Mouse (Mus musculus) midbrain, embryonic 15.5 days (tissue): ENCODE measurements around the gene Exoc6b. TPM values are rescaled to one million over a fixed set of nuclear protein-coding genes. Genes with fewer than 3 reads are reported as not detected.

Experiments used
- ATAC-seq: fragments of 200-750 bp; cut with Nextera tagmentation; replicated peaks from 2 replicates; pipeline ENCODE4 v1.8.0; 2017; ENCODE audit warnings: moderate TSS enrichment
- H3K27ac ChIP-seq: fragments of 300-500 bp; sonication (generic); 2 replicates; pipeline ENCODE4 v1.5.1; 2015; ENCODE audit warnings: mild to moderate bottlenecking, inconsistent platforms
- H3K27me3 ChIP-seq: fragments of 300-500 bp; sonication (generic); replicated peaks from 2 replicates; pipeline ENCODE4 v1.6.1; 2015; ENCODE audit warnings: inconsistent platforms
- H3K36me3 ChIP-seq: fragments of 300-500 bp; sonication (generic); replicated peaks from 2 replicates; pipeline ENCODE4 v1.6.1; 2015; ENCODE audit warnings: inconsistent platforms
- H3K4me1 ChIP-seq: fragments of 300-500 bp; sonication (generic); 2 replicates; pipeline ENCODE4 v1.6.1; 2015; ENCODE audit warnings: inconsistent platforms
- H3K4me2 ChIP-seq: fragments of 300-500 bp; sonication (generic); 2 replicates; pipeline ENCODE4 v1.6.1; 2015; ENCODE audit warnings: inconsistent platforms, mild to moderate bottlenecking, moderate library complexity
- H3K4me3 ChIP-seq: fragments of 300-500 bp; sonication (generic); 2 replicates; pipeline ENCODE4 v1.5.1; 2015; ENCODE audit warnings: mild to moderate bottlenecking, inconsistent platforms
- H3K9ac ChIP-seq: fragments of 300-500 bp; sonication (generic); 2 replicates; pipeline ENCODE4 v1.6.1; 2015; ENCODE audit warnings: mild to moderate bottlenecking, inconsistent platforms
- H3K9me3 ChIP-seq: fragments of 300-500 bp; sonication (generic); 2 replicates; pipeline ENCODE4 v1.6.1; 2016; ENCODE audit warnings: inconsistent platforms
- WGBS: fragments of 180-500 bp; shearing (Covaris S2); methylation state at CpG from one replicate; pipeline ENCODE4 v1.1.7; 2015; ENCODE audit warnings: mixed read lengths; 5-methylcytosine and 5-hydroxymethylcytosine counted together
- polyA plus RNA-seq: library from polyadenylated mRNA; unstranded; fragments of >200 nt; fragmentation: Nextera tagmentation; extraction: Ambion mirVana; gene quantifications from 2 replicates; pipeline ENCODE4 v1.2.1, GENCODE M21; 2015

Gene Exoc6b
- polyA plus RNA-seq, 1 experiment from 2014 or later, result 60.9 TPM

DNA sequence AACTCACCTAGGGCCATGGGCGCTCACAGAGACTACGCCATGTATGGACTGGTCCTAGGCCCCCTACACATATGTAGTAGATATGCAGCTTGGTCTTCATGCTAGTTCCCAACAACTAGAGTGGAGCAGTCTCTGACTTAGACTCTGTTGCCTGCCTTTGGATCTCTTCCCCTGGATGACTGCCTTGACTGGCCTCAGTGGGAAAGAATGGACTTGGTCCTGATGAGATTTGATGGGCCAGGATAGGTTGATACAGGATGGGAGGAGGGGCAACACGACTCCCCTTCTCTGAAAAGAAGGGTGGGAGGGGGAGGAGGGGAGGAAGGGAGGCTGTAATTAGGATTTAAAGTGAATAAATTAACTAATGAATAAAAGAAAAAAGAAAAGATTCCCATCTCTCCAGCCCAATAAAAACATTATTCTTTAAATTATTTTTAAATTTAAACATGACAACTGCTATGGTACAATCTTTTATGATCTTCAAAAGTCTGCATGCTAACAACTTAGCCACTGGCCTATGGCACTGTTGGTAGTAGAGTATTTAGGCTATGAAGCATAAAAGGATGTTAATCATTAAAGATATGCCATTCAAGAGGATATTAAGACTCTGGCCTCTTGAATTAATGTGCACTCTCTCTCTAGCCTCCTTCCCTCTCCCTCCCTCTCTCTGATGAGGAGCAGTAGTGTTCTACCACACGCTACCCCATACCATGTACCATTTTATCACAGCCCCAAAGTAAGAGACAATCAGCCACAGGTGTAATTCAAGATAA, 170.1 kb downstream of the Exoc6b start:
- Histone ChIP-seq H3K4me3 (no peak overlapping the region), H3K27ac (no peak overlapping the region), H3K9ac (no peak overlapping the region), H3K36me3 (no peaks in the 10 kb centered on the region), H3K4me1 (no peaks in the 10 kb centered on the region), H3K27me3 (no peaks in the 10 kb centered on the region), H3K4me2 (no peak overlapping the region), H3K9me3 (no peaks in the 10 kb centered on the region)
- WGBS, result 79% methylated on average over 4 of the region's 4 CpGs
- ATAC-seq, result no peak

DNA sequence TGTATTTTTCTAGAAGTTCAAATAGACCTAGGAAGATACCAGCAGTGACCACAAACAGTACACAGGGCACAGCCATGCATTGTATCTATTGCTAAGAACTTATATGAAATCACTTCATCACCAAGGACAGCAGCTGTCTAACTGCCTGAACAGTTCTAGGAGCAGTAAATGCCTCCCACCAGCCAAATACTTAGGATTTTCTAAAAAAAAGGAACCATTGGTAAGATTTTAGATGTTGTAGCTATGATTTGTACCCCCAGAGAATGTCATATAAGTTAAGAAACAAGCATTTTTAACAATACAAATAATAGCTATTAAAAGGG, 175.6 kb downstream of the Exoc6b start:
- no peak overlapping the region for H3K9ac ChIP-seq
- no peak overlapping the region for H3K4me2 ChIP-seq
- no peak overlapping the region for H3K4me3 ChIP-seq
- H3K27me3 ChIP-seq, result no peaks in the 10 kb centered on the region
- no peaks in the 10 kb centered on the region for H3K36me3 ChIP-seq
- ATAC-seq, result no peak
- no peak overlapping the region for H3K27ac ChIP-seq
- H3K9me3 ChIP-seq, result no peaks in the 10 kb centered on the region
- peaks cover 4% of the 10 kb centered on the region for H3K4me1 ChIP-seq

DNA sequence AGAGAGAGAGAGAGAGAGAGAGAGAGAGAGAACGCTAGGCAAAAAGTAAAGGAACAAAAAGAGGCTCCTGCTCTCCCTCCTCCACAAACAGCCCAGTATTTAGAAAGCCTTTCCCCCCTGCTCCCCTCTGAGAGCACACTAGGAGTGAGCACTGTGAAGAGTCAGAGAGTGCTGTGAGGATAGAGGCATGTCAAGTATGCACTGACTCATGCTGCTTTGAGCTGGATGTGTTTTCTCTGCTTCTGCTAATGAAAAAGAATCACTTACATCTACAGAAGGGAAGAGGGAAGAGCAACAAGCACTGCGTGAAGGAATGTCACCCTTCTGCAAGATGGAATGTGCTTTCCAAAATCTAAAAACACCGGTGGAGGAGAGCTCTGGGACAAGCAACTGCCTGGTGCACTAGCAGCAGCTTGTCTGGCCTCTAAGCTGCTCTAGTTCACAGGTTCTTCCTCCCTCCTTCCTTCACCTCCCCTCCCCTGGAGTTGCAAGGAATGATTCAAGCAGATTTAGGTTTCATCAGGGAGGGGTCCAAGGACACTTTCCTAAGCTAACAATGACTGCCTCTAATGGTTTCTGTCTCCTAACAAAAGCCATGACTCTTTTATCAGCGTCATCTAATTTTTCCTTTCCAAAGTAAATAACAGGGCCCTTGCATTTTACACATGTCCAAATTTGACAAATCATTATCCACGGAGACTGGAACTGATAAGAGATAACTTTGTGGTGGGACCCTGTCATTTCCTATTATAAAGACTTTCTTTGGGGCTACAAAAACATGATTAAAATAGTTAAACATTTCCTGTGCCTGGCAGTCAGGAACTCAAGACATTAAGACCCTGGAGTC, 176.2 kb downstream of the Exoc6b start:
- Histone ChIP-seq H3K36me3 (no peaks in the 10 kb centered on the region), H3K4me1 (peaks cover 4% of the 10 kb centered on the region), H3K27ac (no peak overlapping the region), H3K4me2 (no peak overlapping the region), H3K9ac (no peak overlapping the region), H3K4me3 (no peak overlapping the region), H3K27me3 (no peaks in the 10 kb centered on the region), H3K9me3 (no peaks in the 10 kb centered on the region)
- WGBS, result 31% methylated on average over 5 of the region's 5 CpGs
- ATAC-seq, result no peak

DNA sequence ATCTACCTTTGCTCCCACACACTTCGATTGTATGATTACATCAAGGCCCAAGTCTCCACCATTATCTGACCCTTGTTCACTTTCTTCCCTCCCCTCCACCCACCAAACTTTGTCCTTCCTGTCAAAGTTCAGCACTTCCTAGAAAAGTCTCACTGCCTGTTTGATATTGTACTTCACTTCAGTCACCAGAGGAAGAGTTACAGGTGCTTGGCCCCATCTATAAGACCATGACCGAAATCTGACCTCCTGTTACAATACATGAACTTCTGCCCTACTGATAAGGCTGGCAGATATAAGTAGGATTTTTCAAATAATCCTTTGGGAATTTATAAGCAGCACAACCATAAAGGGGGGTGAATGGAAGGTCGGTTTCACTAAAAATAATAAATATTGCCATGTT, 182.8 kb downstream of the Exoc6b start:
- Histone ChIP-seq H3K27me3 (no peaks in the 10 kb centered on the region), H3K4me3 (no peak overlapping the region)
- 92% methylated on average over 3 of the region's 3 CpGs for WGBS

DNA sequence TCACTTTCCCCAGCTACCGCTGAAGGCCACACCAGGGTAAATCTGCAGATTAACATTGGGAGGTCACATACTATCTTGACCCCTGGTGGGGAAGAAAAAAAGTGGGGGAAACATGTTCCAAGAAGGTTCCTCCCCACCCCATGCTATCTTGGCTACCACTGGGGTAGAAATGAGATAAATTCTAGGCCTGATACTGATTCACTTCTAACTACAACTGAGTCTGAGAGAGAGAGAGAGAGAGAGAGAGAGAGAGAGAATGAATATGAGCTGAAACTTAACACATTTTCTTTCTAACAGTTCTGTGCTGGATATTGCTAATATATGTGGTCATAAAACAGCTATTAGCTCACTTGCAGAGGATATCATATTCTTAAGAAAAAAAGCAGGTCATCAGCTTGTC, 184.2 kb downstream of the Exoc6b start:
- H3K27me3 ChIP-seq, result no peaks in the 10 kb centered on the region
- H3K4me1 ChIP-seq, result no peaks in the 10 kb centered on the region
- no peaks in the 10 kb centered on the region for H3K36me3 ChIP-seq
- 71% methylated on average over 1 of the region's 1 CpGs for WGBS
- no peak overlapping the region for H3K4me3 ChIP-seq
- H3K4me2 ChIP-seq, result no peak overlapping the region
- no peak overlapping the region for H3K9ac ChIP-seq
- no peaks in the 10 kb centered on the region for H3K9me3 ChIP-seq
- no peak for ATAC-seq
- H3K27ac ChIP-seq, result no peak overlapping the region

More for the DNA sequence above, 182.8 kb downstream of the Exoc6b start:
- no peak for ATAC-seq
- no peaks in the 10 kb centered on the region for H3K36me3 ChIP-seq
- H3K4me2 ChIP-seq, result no peak overlapping the region
- no peak overlapping the region for H3K9ac ChIP-seq
- no peaks in the 10 kb centered on the region for H3K4me1 ChIP-seq
- no peak overlapping the region for H3K27ac ChIP-seq
- no peaks in the 10 kb centered on the region for H3K9me3 ChIP-seq

DNA sequence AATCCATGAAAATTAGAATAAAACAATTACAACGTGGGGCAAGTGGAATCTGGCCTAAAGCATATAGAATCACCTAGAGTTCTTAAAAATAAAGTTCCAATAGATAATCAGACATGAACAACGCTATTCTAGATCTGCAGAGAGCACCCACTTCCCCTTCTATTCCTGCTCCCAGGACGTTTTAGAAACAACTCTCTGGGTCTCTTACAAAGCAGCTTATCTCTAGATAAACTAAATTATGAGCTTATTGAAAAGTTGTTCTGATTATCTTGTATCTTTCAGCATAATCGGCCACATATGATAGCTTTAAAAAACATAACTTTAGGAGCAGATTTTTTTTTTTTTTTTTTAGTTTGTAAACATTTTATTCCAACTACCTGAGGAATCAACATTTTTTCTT, 185.6 kb downstream of the Exoc6b start:
- Histone ChIP-seq H3K9me3 (no peaks in the 10 kb centered on the region), H3K4me1 (no peaks in the 10 kb centered on the region), H3K4me2 (no peak overlapping the region), H3K4me3 (no peak overlapping the region), H3K27me3 (no peaks in the 10 kb centered on the region), H3K36me3 (no peaks in the 10 kb centered on the region), H3K9ac (no peak overlapping the region), H3K27ac (no peak overlapping the region)
- no peak for ATAC-seq
- WGBS, result 68% methylated on average over 4 of the region's 4 CpGs

DNA sequence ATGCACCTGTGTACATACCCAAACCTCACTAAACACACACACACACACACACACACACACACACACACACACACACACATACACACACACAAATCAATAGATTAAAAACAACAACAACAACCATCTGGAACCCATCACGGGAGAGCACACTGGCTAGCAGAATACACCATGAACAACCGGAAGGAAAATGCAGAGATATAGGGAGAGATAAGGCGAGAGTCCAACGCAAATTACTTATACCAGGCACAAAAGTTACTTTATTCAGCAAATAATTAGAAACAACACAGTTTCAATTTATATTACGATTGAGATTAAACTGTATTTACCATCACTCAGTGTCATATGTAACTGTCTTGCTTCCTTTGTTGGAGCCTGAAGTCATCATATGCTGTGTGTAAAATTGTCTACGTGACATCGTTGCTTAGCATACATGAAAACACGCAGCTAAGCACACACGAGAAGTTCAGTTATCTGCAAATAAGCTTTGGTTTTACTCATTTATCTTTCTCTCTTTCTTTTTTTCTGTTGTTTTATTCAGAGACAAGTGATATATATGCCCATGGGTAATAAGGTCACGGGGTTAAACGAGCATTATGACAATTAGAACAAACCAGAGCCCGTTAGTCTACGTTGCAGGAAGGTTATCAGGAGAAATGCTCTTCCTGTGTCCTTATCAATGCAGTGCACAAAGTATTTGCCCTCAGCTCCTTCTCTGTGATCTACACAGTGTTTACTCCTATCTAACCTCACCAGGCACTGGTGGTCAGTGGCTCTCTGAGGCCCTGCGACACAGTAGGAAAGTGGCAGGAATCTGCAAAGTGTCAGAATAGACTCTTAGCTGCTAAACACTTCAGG, 186.4 kb downstream of the Exoc6b start:
- Histone ChIP-seq H3K9ac (no peak overlapping the region), H3K36me3 (no peaks in the 10 kb centered on the region), H3K9me3 (no peaks in the 10 kb centered on the region), H3K27me3 (no peaks in the 10 kb centered on the region), H3K4me3 (no peak overlapping the region), H3K4me2 (no peak overlapping the region), H3K27ac (no peak overlapping the region), H3K4me1 (no peaks in the 10 kb centered on the region)
- ATAC-seq, result no peak
- WGBS, result 81% methylated on average over 14 of the region's 14 CpGs

DNA sequence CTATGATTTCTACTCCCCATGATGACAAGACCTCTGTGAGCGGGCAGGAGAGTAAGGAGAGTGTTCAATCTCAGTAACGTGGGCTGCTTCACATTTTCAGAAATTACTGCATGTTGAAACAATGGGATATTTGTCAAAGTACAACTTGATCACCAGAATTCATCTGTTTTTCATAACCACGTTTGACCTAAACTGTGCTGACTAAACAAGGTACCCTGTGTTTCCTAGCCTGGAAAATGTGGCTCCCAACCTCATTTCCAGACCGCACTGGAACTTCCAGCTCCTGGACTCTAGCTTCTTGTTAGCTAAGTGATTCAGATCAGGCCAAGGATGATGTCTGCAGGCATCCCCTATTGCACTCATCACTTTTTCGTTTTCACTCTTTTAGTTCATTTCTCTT, 193.4 kb downstream of the Exoc6b start:
- Histone ChIP-seq H3K27me3 (no peaks in the 10 kb centered on the region), H3K9me3 (no peaks in the 10 kb centered on the region), H3K4me3 (no peak overlapping the region), H3K27ac (no peak overlapping the region), H3K9ac (no peak overlapping the region), H3K36me3 (no peaks in the 10 kb centered on the region), H3K4me2 (no peak overlapping the region), H3K4me1 (no peaks in the 10 kb centered on the region)
- 88% methylated on average over 5 of the region's 5 CpGs for WGBS
- no peak for ATAC-seq

DNA sequence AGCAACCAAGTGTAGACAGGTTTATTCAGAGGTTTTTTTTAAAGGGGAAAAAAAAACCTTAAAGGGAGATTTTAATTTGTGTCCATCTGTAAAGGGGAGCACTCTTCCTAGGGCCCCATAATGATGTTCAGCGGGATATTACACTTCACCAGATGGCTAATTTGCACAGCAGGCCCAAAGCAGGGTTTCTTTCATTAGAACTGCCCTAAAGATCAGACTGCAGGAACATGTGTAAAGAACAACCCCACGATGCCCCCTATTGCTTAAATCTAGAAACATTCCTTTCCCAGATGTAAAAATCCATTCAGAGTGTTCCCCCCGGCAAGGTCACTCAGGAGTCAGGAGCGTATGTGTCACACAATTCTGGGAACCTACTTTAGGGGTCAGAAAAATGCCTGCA, 202.2 kb downstream of the Exoc6b start:
- Histone ChIP-seq H3K9ac (no peak overlapping the region), H3K27me3 (no peaks in the 10 kb centered on the region), H3K4me3 (no peak overlapping the region), H3K4me2 (no peak overlapping the region), H3K27ac (no peak overlapping the region; the same call in 1 of the 2 replicates), H3K4me1 (peaks cover 9% of the 10 kb centered on the region), H3K36me3 (no peaks in the 10 kb centered on the region), H3K9me3 (no peaks in the 10 kb centered on the region)
- 28% methylated on average over 4 of the region's 4 CpGs for WGBS
- ATAC-seq, result 0 out of 2 replicates have a peak, but pooled peaks have one; percentile 42

DNA sequence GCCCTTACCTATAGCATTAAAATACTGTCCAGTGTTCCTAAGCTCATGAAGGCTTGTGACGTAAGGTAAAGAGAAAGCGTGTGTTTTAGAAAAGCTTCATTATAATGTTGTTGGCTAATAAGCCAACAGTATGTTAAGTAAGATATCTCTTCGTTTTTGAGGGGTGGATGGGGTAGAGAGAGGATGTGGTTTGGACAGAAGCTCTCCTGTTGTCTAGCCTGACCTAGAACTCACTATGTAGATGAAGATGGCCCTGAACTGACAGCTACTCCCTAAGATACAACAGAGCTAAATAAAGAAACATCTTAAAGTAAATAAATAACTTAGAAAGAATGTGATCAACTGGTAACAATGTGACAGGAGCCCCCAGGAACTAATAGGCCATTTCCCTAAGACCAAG, 204.7 kb downstream of the Exoc6b start:
- Histone ChIP-seq H3K4me1 (peaks cover 9% of the 10 kb centered on the region), H3K36me3 (no peaks in the 10 kb centered on the region), H3K27me3 (no peaks in the 10 kb centered on the region), H3K9ac (no peak overlapping the region), H3K27ac (no peak overlapping the region), H3K4me3 (no peak overlapping the region), H3K4me2 (no peak overlapping the region), H3K9me3 (no peaks in the 10 kb centered on the region)
- 91% methylated on average over 3 of the region's 3 CpGs for WGBS
- ATAC-seq, result no peak

DNA sequence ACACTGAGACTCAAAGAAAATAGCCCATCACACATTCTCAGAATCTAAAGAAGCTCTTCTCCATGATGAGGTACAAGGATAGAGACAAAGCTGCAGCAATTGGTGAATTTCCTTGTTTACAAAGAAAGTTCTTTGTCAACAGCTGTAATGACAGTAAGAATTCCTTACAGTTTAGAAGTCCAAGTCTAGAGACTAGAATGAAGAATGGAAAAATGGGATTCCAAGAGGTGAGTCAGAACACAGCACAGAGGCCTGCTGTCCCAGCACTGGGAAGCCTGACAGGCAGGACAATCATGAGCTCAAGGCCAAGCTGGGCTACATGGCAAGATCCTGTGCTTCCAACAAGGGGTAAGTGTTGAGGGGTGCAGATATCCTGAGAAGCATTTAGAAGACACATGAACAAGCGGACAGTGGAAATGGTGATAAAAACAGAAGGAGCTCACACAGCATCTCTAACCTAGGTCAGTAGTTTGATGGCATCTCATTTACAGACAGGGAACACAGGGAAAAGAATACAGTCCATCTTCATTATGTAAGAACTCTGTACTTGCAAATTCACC, 205.4 kb downstream of the Exoc6b start:
- no peak overlapping the region for H3K4me3 ChIP-seq
- no peak overlapping the region for H3K9ac ChIP-seq
- no peaks in the 10 kb centered on the region for H3K9me3 ChIP-seq
- no peak overlapping the region for H3K4me2 ChIP-seq
- no peaks in the 10 kb centered on the region for H3K36me3 ChIP-seq
- H3K4me1 ChIP-seq, result peaks cover 9% of the 10 kb centered on the region
- 100% methylated on average over 1 of the region's 1 CpGs for WGBS
- H3K27me3 ChIP-seq, result no peaks in the 10 kb centered on the region
- no peak overlapping the region for H3K27ac ChIP-seq
- no peak for ATAC-seq

DNA sequence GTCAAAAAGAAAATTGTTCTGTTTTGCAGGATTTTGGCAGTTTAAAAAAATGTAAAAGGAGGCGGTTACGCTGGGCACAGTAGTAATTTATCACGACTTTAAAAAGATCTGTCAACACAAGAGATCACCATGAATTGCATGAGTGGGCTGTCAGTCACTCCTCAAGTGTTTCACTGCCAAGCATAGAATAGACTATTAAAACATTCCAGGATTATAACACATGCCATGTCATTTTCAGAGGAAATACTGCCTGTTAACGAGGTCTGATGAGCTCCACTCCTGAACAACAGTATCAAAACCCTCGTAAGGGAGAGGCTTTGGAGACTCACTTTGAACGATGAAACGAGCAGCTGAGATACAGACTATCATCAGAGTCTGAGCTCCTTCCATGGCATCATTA, 223.6 kb downstream of the Exoc6b start:
- 55% methylated on average over 7 of the region's 7 CpGs for WGBS
- Histone ChIP-seq H3K36me3 (no peaks in the 10 kb centered on the region; the same call in 1 of the 2 replicates), H3K4me3 (no peak overlapping the region), H3K4me1 (no peaks in the 10 kb centered on the region), H3K9ac (no peak overlapping the region), H3K4me2 (no peak overlapping the region), H3K27ac (no peak overlapping the region), H3K9me3 (no peaks in the 10 kb centered on the region), H3K27me3 (no peaks in the 10 kb centered on the region)
- no peak for ATAC-seq
